Mouse (Mus musculus) testis, adult 2 months (tissue): ENCODE data around the gene Casp9.

Experiments used
- CTCF ChIP-seq: fragments of 200-500 bp; IDR thresholded peaks from 2 replicates; pipeline ENCODE4 v1.5.1; 2012; ENCODE audit warnings: low read depth, mild to moderate bottlenecking, inconsistent platforms, low read length, moderate library complexity; ENCODE audit not compliant: control insufficient read depth, insufficient read depth, insufficient replicate concordance
- POLR2A ChIP-seq: fragments of 200-500 bp; IDR thresholded peaks from 2 replicates; pipeline ENCODE4 v1.6.1; 2012; ENCODE audit warnings: low read depth, mild to moderate bottlenecking, inconsistent platforms, low read length, moderate library complexity; ENCODE audit not compliant: control insufficient read depth

GRCm38 (mm10) chr4:141746578-141747346, 46.6 kb upstream of the Casp9 start, which contains the start of gene Agmat:
- TF ChIP-seq POLR2A (no peak), CTCF (no peak)
